Mouse (Mus musculus): ENCODE measurements at regions not wholly inside any gene's neighbourhood (a gene's known extent, or its start where the extent isn't known, plus 50 kb on each side); places are given as distances from the start of the nearest gene placed in this dataset.

GRCm38 (mm10) chr4:72524630-72525029 lies 323.9 kb upstream of the Tle1 start:
- TF ChIP-seq GATA1 (IDR thresholded peaks at IDR 0.05; ENCODE audit: borderline replicate concordance, low read length) (no peak), FLI1 (IDR thresholded peaks at IDR 0.05; ENCODE audit: low read length) (no peak)
